Mouse (Mus musculus) large intestine, adult 2 months (tissue): ENCODE measurements at regions not wholly inside any gene's neighbourhood (a gene's known extent, or its start where the extent isn't known, plus 50 kb on each side); places are given as distances from the start of the nearest gene placed in this dataset.
"Not testable (repeated sequence)": the region's sequence is repeated elsewhere in the genome, so short reads cannot be mapped to it uniquely, and the experiment has no call there.

Experiments used
- DNase-seq: peaks from one replicate; pipeline ENCODE4 v3.0.0-alpha.2; 2012; ENCODE audit warnings: low read depth, low spot score
- WGBS: fragments of 180-500 bp; shearing (Covaris S2); methylation state at CpG from one replicate; pipeline ENCODE4 v1.1.7; 2018; 5-methylcytosine and 5-hydroxymethylcytosine counted together

- DNase-seq: no peak
- WGBS: 74% methylated on average over 5 of the region's 5 CpGs
Measured at GRCm38 (mm10) chr7:82047456-82047855, 55.4 kb upstream of the Bnc1 start.

DNA sequence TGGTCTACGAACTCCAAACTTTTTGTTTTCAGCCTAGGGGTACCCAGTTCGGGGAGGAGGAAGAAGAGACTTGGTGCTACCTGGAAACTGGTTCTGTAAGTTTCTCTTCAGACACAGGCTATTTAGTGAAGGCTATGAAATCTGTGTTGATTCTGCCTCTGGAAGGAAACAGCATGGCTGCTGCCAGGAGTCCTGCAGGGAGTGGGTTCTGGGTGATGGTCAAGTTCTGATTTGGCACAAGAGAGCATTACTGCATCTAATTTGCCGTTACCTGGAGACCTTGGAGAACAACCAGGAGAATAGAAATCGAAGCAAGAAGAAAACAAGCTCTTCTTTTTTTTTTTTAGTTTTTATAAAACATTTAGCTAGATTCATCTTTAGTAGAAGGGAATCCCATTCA lies 61.3 kb upstream of the Bnc1 start:
- 67% methylated on average over 4 of the region's 4 CpGs for WGBS

GRCm38 (mm10) chr7:82056551-82057230 lies 64.6 kb upstream of the Bnc1 start:
- WGBS: 12% methylated on average over 21 of the region's 21 CpGs
- DNase-seq: no peak

More for the DNA sequence above, 61.3 kb upstream of the Bnc1 start:
- no peak for DNase-seq

DNA sequence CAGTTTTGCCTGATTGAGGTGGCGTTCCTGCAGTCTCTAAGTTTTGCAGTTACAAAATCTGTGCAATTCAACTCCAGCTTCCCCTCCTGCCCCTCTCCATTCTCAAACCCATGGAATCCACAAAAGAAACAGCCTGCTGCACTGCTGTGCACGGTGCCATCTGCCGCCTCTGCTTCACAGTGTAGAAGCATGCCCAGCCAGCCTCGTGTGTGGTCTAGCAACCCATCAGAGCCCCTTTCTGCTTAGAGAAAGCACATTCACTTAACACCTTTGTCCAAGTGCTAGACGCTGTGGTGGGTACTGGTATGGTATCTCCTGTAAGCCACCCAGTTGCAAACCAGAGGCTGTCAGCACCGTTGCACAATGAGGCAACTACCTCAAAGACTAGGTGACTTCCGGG lies 71.3 kb upstream of the Bnc1 start:
- WGBS: 57% methylated on average over 7 of the region's 7 CpGs
- DNase-seq: no peak

- 77% methylated on average over 7 of the region's 7 CpGs for WGBS
Measured at GRCm38 (mm10) chr7:82069629-82070450, 77.7 kb upstream of the Bnc1 start.

DNA sequence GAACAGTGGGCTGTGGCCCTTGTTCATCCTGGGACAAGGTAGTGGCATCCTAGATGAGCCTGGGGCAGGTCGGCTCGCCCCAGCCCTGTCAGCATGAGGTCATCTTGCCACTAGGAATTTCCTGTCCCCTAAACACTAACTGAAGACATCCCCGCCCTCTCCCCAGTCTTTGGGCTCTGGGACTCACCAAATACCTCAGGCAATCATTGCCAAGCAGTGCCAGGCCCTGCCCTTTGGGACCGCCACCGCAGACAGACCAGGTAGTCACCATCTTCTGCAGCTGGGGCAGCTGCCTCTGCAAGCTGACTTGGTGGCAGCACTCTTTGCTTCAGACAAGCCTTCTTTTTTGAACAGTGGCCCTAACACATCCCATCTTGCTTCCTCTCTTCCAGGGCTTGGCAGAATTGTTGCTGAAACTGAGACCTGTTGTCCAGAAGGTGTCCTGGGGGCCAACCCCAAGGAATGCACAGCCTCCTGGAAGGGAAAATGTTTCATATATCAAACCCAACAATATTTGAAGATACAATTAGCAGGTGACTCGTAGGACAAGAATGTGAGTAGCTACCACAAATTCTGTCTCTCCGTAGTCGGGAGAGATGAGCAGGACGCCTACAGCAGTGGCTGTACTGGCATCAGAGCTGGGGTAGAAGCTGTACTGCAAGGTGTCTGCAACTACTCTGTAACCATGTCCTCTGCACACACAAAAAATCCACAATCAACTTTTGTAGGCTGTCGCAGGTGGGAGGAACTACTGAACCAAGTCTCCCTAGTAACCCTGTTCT lies 79.0 kb upstream of the Bnc1 start:
- DNase-seq: no peak
- WGBS: 65% methylated on average over 10 of the region's 10 CpGs

More at GRCm38 (mm10) chr7:82069629-82070450, 77.7 kb upstream of the Bnc1 start:
- no peak for DNase-seq

GRCm38 (mm10) chr7:82075359-82075758 lies 83.3 kb upstream of the Bnc1 start:
- 77% methylated on average over 2 of the region's 2 CpGs for WGBS

GRCm38 (mm10) chr7:82081851-82082250 lies 89.8 kb upstream of the Bnc1 start:
- 37% methylated on average over 3 of the region's 3 CpGs for WGBS
- DNase-seq: no peak

More at GRCm38 (mm10) chr7:82075359-82075758, 83.3 kb upstream of the Bnc1 start:
- no peak for DNase-seq

DNA sequence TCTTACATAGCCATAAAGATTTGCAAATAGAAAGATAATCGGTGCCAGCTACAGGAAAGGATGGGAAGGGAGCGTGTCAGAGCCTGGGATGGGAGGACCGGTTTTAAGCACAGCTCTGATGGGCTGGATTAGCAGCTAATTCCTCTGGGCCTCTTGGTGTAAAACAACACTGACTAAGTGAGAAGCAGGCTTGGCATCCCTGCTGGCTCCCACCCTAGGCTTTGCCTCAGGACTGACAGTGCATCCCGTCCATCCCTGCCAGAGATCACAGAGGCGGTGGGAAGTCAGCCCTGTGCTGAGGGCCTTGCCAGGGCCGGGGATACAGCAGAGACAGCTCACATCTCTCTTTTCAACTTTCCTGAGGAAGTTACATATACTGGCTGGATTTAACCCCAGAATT lies 90.8 kb upstream of the Sh3gl3 start:
- WGBS: 19% methylated on average over 6 of the region's 6 CpGs
- no peak for DNase-seq

- WGBS: 75% methylated on average over 10 of the region's 10 CpGs
- no peak for DNase-seq
Measured at GRCm38 (mm10) chr7:82084473-82084872, 89.2 kb upstream of the Sh3gl3 start.

DNA sequence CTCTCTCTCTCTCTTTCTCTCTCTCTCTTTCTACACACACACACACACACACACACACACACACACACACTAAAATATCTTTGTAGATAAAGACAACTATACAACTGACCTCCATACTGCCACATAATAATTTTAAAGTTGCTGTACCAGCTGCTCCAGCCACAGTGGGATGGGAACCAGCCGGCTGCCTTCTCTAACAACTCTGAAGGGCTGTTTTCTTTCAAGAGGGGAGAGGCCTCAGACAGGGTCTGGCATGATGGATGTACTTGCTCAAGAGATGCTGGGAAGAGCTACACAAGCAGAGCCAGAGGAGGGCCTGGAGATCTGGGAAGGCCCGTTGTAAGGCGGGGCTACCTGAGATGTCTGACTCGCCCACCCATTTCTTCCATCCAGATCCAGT lies 88.4 kb upstream of the Sh3gl3 start:
- DNase-seq: no peak
- 72% methylated on average over 4 of the region's 4 CpGs for WGBS

GRCm38 (mm10) chr7:82098136-82098535 lies 75.5 kb upstream of the Sh3gl3 start:
- DNase-seq: no peak
- WGBS: 67% methylated on average over 6 of the region's 6 CpGs

GRCm38 (mm10) chr7:82101314-82101713 lies 72.3 kb upstream of the Sh3gl3 start:
- WGBS: 92% methylated on average over 2 of the region's 2 CpGs
- no peak for DNase-seq

DNA sequence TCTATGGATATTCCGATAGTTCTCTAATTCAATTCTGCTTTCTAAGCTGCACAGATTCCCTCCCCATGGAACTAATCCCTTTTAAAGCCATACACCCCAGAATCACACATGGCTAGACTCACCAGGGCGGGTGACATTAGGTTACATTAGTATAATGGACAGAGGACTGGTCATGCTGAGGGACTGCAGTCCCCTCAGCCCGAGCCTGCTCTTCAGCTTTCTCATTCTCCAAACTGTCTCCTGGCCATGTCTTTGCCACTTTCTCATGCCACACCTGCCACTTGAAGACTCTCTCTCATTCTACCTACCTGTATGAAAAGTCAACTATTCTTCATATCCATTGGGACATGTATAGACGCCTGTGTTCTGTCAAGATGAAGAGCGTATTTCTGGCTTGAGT lies 68.0 kb upstream of the Sh3gl3 start:
- WGBS: 85% methylated on average over 5 of the region's 5 CpGs
- DNase-seq: no peak

DNA sequence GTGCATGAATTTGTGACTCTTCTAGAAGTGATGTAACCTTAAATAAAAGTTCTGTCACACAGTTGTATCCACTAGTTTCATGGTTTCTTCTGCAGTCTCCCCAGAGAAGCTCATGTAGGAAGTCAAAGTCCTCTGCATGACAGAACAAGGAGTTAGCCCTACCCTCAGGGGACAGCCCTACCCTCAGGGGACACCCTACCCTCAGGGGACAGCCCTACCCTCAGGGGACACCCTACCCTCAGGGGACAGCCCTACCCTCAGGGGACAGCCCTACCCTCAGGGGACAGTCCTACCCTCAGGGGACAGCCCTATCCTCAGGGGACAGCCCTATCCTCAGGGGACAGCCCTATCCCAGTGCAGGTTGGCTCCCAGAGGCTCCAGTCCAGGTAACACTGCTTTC lies 64.5 kb upstream of the Sh3gl3 start:
- not testable (repeated sequence) for DNase-seq

DNA sequence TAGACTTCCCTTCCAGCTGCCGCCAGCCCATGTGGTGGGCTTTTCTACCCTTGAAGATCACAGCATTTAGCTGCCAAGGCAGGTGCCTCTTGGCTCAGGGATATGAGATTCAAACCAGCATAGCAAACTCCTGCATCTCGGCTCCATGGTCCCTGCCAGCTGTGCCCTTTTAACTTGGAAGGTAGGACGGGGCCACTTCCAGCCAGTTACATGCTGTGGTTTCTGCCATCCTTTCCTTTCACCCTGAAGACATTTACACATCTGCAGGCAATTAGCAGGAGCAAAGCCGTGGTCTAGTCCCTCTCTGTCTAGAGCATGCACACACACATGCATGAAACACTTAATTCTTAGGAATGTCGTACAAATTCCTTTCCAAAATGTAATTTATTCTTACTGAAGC lies 64.1 kb upstream of the Sh3gl3 start:
- 54% methylated on average over 5 of the region's 5 CpGs for WGBS
- no peak for DNase-seq

DNA sequence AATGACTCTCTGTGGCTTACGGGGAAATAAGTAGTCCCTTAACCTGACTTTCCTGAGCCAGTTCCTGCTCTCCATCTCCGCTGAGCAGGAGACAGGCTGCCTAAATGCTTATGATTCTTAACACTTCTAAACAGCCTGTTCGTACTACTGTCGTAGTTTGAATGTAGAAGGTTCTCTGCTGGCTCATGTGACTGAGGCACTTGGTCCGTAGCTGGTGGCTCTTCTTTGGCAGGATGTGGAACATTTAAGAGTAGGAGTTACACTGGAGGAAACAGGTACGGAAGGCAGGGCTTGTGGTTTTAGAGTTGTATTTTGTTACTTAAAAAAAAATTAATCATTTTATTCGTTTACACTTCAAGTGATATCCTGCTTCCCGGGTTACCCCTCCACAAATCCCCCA lies 63.7 kb upstream of the Sh3gl3 start:
- DNase-seq: no peak
- WGBS: 67% methylated on average over 8 of the region's 8 CpGs

- 47% methylated on average over 6 of the region's 6 CpGs for WGBS
- no peak for DNase-seq
Measured at GRCm38 (mm10) chr7:82112046-82112445, 61.6 kb upstream of the Sh3gl3 start.

DNA sequence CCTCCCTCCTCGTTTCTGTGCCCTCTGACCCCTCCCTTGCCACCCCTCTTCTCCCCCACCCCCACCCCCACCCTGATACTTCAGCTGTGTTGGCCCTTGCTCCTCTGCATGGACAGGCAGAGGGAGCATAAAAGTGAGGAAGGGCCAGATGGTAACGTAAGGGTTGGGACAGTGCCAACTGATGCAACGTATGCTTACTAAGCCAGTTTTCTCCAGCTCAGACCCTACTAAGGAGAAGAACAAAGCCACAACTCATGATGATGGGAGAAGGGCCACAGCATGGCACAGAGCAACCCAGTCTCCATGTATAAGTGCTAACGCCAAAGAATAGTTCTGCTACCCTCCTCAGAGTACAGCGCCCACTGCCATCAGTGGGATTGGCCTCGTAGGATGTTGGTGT lies 58.0 kb upstream of the Sh3gl3 start:
- DNase-seq: no peak
- WGBS: 75% methylated on average over 6 of the region's 6 CpGs

DNA sequence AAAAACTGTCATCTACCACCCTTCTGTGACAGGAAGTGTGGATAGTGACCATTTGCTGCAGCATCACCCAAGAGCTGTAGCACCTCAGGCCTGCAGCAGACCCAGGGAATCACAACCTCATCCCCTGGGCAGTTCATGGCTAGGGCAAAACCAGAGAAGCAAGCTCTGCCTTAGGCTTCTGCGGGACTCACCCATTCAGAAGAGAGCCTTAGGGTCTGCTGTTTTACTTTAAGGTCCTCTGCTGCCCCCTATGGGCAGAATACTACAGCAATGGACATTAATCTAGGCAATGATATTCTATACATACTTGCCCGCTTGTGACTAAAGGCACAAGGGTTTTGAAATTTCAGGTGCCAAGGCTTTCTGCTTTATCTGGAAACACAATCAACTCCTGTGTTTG lies 54.4 kb upstream of the Sh3gl3 start:
- WGBS: 8% methylated on average over 2 of the region's 2 CpGs

More for the DNA sequence above, 54.4 kb upstream of the Sh3gl3 start:
- DNase-seq: peak; percentile 19
